Mouse (Mus musculus): ENCODE results near the gene Ms4a15.

- no peak for TF ChIP-seq CTCF (IDR thresholded peaks at IDR 0.05)
- TF ChIP-seq EP300 (IDR thresholded peaks at IDR 0.05), result no peak
Measured at GRCm38 (mm10) chr19:10965721-10966120, 27.3 kb downstream of the Ms4a15 start.
